Mouse (Mus musculus) neural tube, embryonic 15.5 days (tissue): ENCODE measurements around the gene Pacs2. TPM values are rescaled to one million over a fixed set of nuclear protein-coding genes. Genes with fewer than 3 reads are reported as not detected.

ENCODE experiments used
- ATAC-seq: fragments of 200-750 bp; cut with Nextera tagmentation; 2 replicates; pipeline ENCODE4 v1.8.0; 2017; ENCODE audit warnings: mild to moderate bottlenecking, moderate TSS enrichment, moderate library complexity; ENCODE audit not compliant: low FRiP score
- H3K27ac ChIP-seq: fragments of 300-500 bp; sonication (generic); replicated peaks from 2 replicates; pipeline ENCODE4 v1.5.1; 2015; ENCODE audit warnings: mild to moderate bottlenecking, inconsistent platforms
- H3K27me3 ChIP-seq: fragments of 300-500 bp; sonication (generic); replicated peaks from 2 replicates; pipeline ENCODE4 v1.6.1; 2015; ENCODE audit warnings: inconsistent platforms
- H3K36me3 ChIP-seq: fragments of 300-500 bp; sonication (generic); 2 replicates; pipeline ENCODE4 v1.6.1; 2015; ENCODE audit warnings: inconsistent platforms
- H3K4me1 ChIP-seq: fragments of 300-500 bp; sonication (generic); 2 replicates; pipeline ENCODE4 v1.6.1; 2015; ENCODE audit warnings: inconsistent platforms
- H3K4me2 ChIP-seq: fragments of 300-500 bp; sonication (generic); 2 replicates; pipeline ENCODE4 v1.6.1; 2015; ENCODE audit warnings: inconsistent platforms, mild to moderate bottlenecking, moderate library complexity
- H3K4me3 ChIP-seq: fragments of 300-500 bp; sonication (generic); replicated peaks from 2 replicates; pipeline ENCODE4 v1.5.1; 2015; ENCODE audit warnings: mild to moderate bottlenecking, inconsistent platforms
- H3K9ac ChIP-seq: fragments of 300-500 bp; sonication (generic); replicated peaks from 2 replicates; pipeline ENCODE4 v1.6.1; 2015; ENCODE audit warnings: mild to moderate bottlenecking, inconsistent platforms
- H3K9me3 ChIP-seq: fragments of 300-500 bp; sonication (generic); replicated peaks from 2 replicates; pipeline ENCODE4 v1.6.1; 2016; ENCODE audit warnings: inconsistent platforms
- WGBS: fragments of 180-500 bp; shearing (Covaris S2); methylation state at CpG from one replicate; pipeline ENCODE4 v1.1.7; 2015; ENCODE audit warnings: mixed read lengths; 5-methylcytosine and 5-hydroxymethylcytosine counted together
- polyA plus RNA-seq: library from polyadenylated mRNA; unstranded; fragments of >200 nt; fragmentation: Nextera tagmentation; extraction: Ambion mirVana; gene quantifications from 2 replicates; pipeline ENCODE4 v1.2.1, GENCODE M21; 2015

Gene Pacs2
- polyA plus RNA-seq, 1 experiment from 2014 or later: 27.6 TPM

- Histone ChIP-seq H3K9ac (no peak overlapping the region), H3K36me3 (peaks cover 63% of the 10 kb centered on the region), H3K4me1 (peaks cover 3% of the 10 kb centered on the region; the same call in 1 of the 2 replicates), H3K27me3 (no peaks in the 10 kb centered on the region), H3K4me2 (no peak overlapping the region), H3K4me3 (no peak overlapping the region), H3K27ac (no peak overlapping the region), H3K9me3 (no peaks in the 10 kb centered on the region)
- WGBS: 96% methylated on average over 5 of the region's 5 CpGs
- ATAC-seq: no peak
Measured at GRCm38 (mm10) chr12:113048103-113048502, 33.8 kb downstream of the Pacs2 start.

GRCm38 (mm10) chr12:113049836-113050235 lies 35.5 kb downstream of the Pacs2 start:
- Histone ChIP-seq H3K27me3 (no peaks in the 10 kb centered on the region), H3K9ac (no peak overlapping the region), H3K4me1 (no peaks in the 10 kb centered on the region), H3K4me2 (no peak overlapping the region), H3K36me3 (peaks cover 75% of the 10 kb centered on the region), H3K9me3 (no peaks in the 10 kb centered on the region), H3K27ac (no peak overlapping the region), H3K4me3 (no peak overlapping the region)
- ATAC-seq: no peak
- 92% methylated on average over 9 of the region's 9 CpGs for WGBS

DNA sequence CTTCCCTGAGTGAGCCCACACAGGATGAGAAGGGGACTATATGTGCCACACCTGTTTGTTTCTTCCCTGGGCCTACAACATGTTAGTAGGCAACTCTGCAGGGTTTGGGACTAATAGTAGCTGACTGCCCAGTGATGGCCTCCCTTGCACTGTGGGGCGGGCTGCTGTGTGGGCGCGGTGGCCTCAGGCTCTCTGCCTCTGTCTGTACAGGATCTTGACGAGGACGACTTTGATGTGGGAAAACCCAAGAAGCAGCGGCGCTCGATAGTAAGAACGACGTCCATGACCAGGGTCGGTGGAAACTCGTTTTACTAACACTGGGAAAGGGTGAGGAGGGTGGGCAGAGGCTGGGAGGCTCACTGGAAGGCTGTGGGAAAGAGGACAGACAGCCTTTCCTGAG lies 36.4 kb downstream of the Pacs2 start:
- Histone ChIP-seq H3K9ac (no peak overlapping the region), H3K27me3 (no peaks in the 10 kb centered on the region), H3K36me3 (peaks cover 76% of the 10 kb centered on the region), H3K27ac (no peak overlapping the region), H3K4me1 (no peaks in the 10 kb centered on the region), H3K4me3 (no peak overlapping the region), H3K9me3 (no peaks in the 10 kb centered on the region), H3K4me2 (no peak overlapping the region)
- 90% methylated on average over 12 of the region's 12 CpGs for WGBS
- no peak for ATAC-seq

DNA sequence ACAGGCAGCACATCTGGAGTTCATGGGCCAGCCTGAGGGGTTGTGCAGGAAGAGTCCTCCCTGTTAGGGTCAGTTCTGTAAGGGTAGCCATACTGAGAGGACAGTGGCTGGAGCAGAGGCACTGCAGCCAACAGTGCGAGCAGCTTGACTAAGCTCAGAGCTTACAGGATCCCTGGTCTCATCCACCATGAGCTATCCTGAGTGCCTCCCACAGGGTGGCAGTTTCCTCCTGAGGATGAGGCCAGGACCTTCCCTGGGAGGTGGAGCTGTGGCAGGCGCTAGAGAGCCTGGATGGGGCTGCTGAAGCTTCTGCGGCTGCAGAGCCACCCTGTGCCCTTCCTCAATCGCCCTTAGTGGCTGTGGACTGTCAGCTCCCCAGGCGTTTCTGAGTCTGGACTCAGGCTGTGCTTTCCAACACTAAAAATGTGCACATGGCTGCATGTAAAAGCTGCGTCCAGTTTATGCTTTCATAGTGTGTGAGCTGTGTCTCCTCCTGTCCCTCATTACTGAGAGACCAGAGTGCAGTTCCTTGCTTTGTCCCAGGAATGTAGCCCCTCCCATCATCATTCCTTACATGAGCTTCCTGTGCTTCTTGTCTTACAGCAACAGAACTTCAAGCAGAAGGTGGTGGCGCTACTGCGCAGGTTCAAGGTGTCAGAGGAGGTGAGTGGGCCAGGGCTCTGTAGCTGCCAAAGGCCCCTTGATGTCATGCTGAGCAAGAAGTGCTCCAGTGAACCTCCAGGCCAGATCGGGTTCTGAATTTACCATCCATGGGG lies 37.5 kb downstream of the Pacs2 start:
- no peak for ATAC-seq
- H3K27ac ChIP-seq: no peak overlapping the region
- H3K4me1 ChIP-seq: no peaks in the 10 kb centered on the region
- no peak overlapping the region for H3K9ac ChIP-seq
- no peak overlapping the region for H3K4me3 ChIP-seq
- no peak overlapping the region for H3K4me2 ChIP-seq
- no peaks in the 10 kb centered on the region for H3K27me3 ChIP-seq
- peaks cover 78% of the 10 kb centered on the region for H3K36me3 ChIP-seq
- H3K9me3 ChIP-seq: no peaks in the 10 kb centered on the region
- WGBS: 66% methylated on average over 9 of the region's 9 CpGs

DNA sequence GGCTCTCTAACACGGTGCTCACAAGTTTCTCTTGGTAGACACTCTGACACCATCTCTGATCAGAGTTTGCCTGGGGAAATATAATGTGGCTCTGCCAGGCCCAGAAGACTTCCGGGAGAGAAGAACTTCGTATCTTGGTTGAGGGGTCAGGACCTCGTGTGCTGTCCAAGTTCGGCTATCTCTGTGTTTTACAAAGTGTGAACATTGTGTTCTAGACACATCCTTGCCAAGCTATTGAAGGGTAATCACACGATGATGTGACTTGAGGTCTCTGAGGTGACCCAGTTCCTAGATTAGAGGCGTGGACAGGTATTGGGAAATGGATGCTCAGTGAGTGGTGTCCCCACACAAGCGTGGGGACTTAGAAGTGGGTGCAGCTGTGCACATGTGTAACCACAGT lies 41.8 kb downstream of the Pacs2 start:
- Histone ChIP-seq H3K4me2 (no peak overlapping the region), H3K36me3 (peaks cover 91% of the 10 kb centered on the region), H3K9ac (no peak overlapping the region), H3K4me3 (no peak overlapping the region), H3K27ac (no peak overlapping the region), H3K9me3 (no peaks in the 10 kb centered on the region), H3K4me1 (no peaks in the 10 kb centered on the region), H3K27me3 (no peaks in the 10 kb centered on the region)
- ATAC-seq: no peak
- 94% methylated on average over 8 of the region's 8 CpGs for WGBS

GRCm38 (mm10) chr12:113060178-113060577 lies 45.9 kb downstream of the Pacs2 start:
- Histone ChIP-seq H3K9me3 (no peaks in the 10 kb centered on the region), H3K36me3 (peaks cover 89% of the 10 kb centered on the region), H3K9ac (no peak overlapping the region), H3K4me3 (no peak overlapping the region), H3K27ac (no peak overlapping the region), H3K27me3 (no peaks in the 10 kb centered on the region), H3K4me1 (no peaks in the 10 kb centered on the region), H3K4me2 (no peak overlapping the region)
- 94% methylated on average over 5 of the region's 5 CpGs for WGBS
- no peak for ATAC-seq

- 94% methylated on average over 9 of the region's 9 CpGs for WGBS
- Histone ChIP-seq H3K9ac (no peak overlapping the region), H3K4me2 (no peak overlapping the region), H3K36me3 (peaks cover 76% of the 10 kb centered on the region), H3K27me3 (no peaks in the 10 kb centered on the region), H3K27ac (no peak overlapping the region), H3K4me3 (no peak overlapping the region), H3K9me3 (no peaks in the 10 kb centered on the region), H3K4me1 (no peaks in the 10 kb centered on the region)
- ATAC-seq: no peak
Measured at GRCm38 (mm10) chr12:113061606-113062005, 47.3 kb downstream of the Pacs2 start.

DNA sequence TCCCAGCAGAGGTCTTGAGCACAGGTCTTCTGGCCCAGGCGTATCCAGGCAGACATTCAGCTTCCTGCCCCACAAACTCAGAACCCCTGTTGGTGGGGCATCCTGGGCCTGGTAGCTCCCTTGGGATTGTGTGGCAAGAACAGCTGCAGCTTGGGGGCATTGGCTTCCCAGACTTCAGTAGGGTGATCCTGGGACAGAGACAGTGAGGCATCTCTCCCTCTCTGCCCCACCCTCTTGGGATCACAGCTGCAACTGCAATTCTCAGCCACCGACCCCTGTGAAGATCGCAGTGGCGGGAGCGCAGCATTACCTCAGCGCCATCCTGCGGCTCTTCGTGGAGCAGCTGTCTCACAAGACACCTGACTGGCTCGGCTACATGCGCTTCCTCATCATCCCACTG lies 47.9 kb downstream of the Pacs2 start:
- no peak overlapping the region for H3K9ac ChIP-seq
- H3K36me3 ChIP-seq: peaks cover 72% of the 10 kb centered on the region
- no peaks in the 10 kb centered on the region for H3K9me3 ChIP-seq
- H3K4me2 ChIP-seq: no peak overlapping the region
- no peak overlapping the region for H3K4me3 ChIP-seq
- no peak overlapping the region for H3K27ac ChIP-seq
- ATAC-seq: no peak
- H3K27me3 ChIP-seq: no peaks in the 10 kb centered on the region
- WGBS: 83% methylated on average over 10 of the region's 10 CpGs
- no peaks in the 10 kb centered on the region for H3K4me1 ChIP-seq

GRCm38 (mm10) chr12:113063700-113064099 lies 49.4 kb downstream of the Pacs2 start:
- WGBS: 94% methylated on average over 7 of the region's 7 CpGs
- peaks cover 71% of the 10 kb centered on the region for H3K36me3 ChIP-seq

DNA sequence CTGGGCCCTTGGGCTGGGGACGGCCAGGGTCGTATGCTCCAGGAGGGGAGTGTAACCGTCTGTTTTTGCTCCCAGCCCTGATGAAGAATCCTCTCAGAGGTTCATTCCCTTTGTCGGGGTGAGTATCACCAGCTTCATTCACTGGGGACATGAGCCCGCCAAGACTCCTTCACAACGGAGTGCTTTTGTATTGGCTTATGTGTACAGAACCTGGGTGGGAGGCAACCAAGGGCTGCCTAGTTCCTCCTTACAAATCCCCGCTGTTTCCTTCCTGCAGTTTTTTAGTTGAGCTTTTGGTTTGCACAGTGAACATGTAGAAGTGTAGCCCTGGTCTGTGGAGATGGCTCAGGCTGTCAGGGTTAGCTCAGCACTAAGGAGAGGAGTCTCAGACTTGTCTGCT lies 53.7 kb downstream of the Pacs2 start:
- Histone ChIP-seq H3K4me3 (no peak overlapping the region), H3K9ac (no peak overlapping the region), H3K27ac (no peak overlapping the region), H3K27me3 (no peaks in the 10 kb centered on the region), H3K36me3 (peaks cover 61% of the 10 kb centered on the region), H3K4me2 (no peak overlapping the region), H3K9me3 (no peaks in the 10 kb centered on the region), H3K4me1 (peaks cover under 1% of the 10 kb centered on the region; the same call in 1 of the 2 replicates)
- ATAC-seq: no peak
- 90% methylated on average over 7 of the region's 7 CpGs for WGBS

More at GRCm38 (mm10) chr12:113063700-113064099, 49.4 kb downstream of the Pacs2 start:
- Histone ChIP-seq H3K4me3 (no peak overlapping the region), H3K27me3 (no peaks in the 10 kb centered on the region), H3K27ac (no peak overlapping the region), H3K9ac (no peak overlapping the region), H3K4me2 (no peak overlapping the region), H3K4me1 (no peaks in the 10 kb centered on the region), H3K9me3 (no peaks in the 10 kb centered on the region)
- no peak for ATAC-seq

GRCm38 (mm10) chr12:113069389-113069788 lies 55.1 kb downstream of the Pacs2 start:
- over 99% methylated on average over 6 of the region's 6 CpGs for WGBS
- H3K4me1 ChIP-seq: peaks cover 13% of the 10 kb centered on the region
- H3K27ac ChIP-seq: no peak overlapping the region
- ATAC-seq: no peak
- H3K36me3 ChIP-seq: peaks cover 49% of the 10 kb centered on the region
- H3K4me3 ChIP-seq: no peak overlapping the region
- H3K9ac ChIP-seq: no peak overlapping the region
- H3K9me3 ChIP-seq: no peaks in the 10 kb centered on the region
- H3K27me3 ChIP-seq: no peaks in the 10 kb centered on the region
- H3K4me2 ChIP-seq: no peak overlapping the region

DNA sequence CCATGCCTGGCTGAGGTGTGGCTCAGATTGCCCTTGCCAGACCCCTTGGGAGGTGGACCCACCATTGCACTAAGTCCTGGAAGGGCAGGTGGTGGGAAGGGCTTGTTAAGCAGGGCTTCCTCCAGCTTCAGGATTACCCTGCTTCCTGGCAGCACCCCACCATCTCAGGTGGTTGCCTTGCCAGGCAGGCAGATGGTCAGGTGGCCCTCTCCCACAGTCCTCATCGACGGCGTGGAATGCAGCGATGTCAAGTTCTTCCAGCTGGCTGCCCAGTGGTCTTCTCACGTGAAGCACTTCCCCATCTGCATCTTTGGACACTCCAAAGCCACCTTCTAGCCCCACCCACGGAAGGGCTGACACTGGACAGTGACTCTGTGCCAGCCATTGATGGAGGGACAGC lies 57.0 kb downstream of the Pacs2 start:
- no peak for ATAC-seq
- peaks cover 26% of the 10 kb centered on the region for H3K4me1 ChIP-seq
- no peak overlapping the region for H3K4me3 ChIP-seq
- H3K27me3 ChIP-seq: no peaks in the 10 kb centered on the region
- no peaks in the 10 kb centered on the region for H3K9me3 ChIP-seq
- no peak overlapping the region for H3K4me2 ChIP-seq
- H3K9ac ChIP-seq: no peak overlapping the region
- peaks cover 46% of the 10 kb centered on the region for H3K36me3 ChIP-seq
- WGBS: 93% methylated on average over 6 of the region's 6 CpGs
- H3K27ac ChIP-seq: no peak overlapping the region
